Mouse (Mus musculus) liver, postnatal 0 days (tissue): ENCODE data around the gene Gabbr2. TPM values are rescaled to one million over a fixed set of nuclear protein-coding genes. Genes with fewer than 3 reads are reported as not detected.

ENCODE experiments used
- ATAC-seq: fragments of 200-750 bp; cut with Nextera tagmentation; 2 replicates; pipeline ENCODE4 v1.8.0; 2017; ENCODE audit warnings: mild to moderate bottlenecking, moderate library complexity
- DNase-seq: peaks from one replicate; pipeline ENCODE4 v3.0.0-alpha.2; 2016
- H3K27ac ChIP-seq: fragments of 300-500 bp; sonication (generic); 2 replicates; pipeline ENCODE4 v1.5.1; 2014; ENCODE audit warnings: antibody characterized with exemption, moderate library complexity, mild to moderate bottlenecking, low read depth
- H3K27me3 ChIP-seq: fragments of 300-500 bp; sonication (generic); 2 replicates; pipeline ENCODE4 v1.6.1; 2014; ENCODE audit warnings: low read length, control low read depth, mixed read lengths; ENCODE audit not compliant: insufficient read depth
- H3K36me3 ChIP-seq: fragments of 300-500 bp; sonication (generic); replicated peaks from 2 replicates; pipeline ENCODE4 v1.6.1; 2014; ENCODE audit warnings: mild to moderate bottlenecking, control low read depth, low read length, moderate library complexity, mixed read lengths; ENCODE audit not compliant: insufficient read depth
- H3K4me1 ChIP-seq: fragments of 300-500 bp; sonication (generic); 2 replicates; pipeline ENCODE4 v1.6.1; 2014; ENCODE audit warnings: antibody characterized with exemption, mild to moderate bottlenecking, control low read depth; ENCODE audit not compliant: insufficient read depth
- H3K4me2 ChIP-seq: fragments of 300-500 bp; sonication (generic); 2 replicates; pipeline ENCODE4 v1.6.1; 2014; ENCODE audit warnings: low read depth, mild to moderate bottlenecking, low read length, moderate library complexity, mixed read lengths
- H3K4me3 ChIP-seq: fragments of 300-500 bp; sonication (generic); 2 replicates; pipeline ENCODE4 v1.5.1; 2014; ENCODE audit warnings: low read depth, low read length
- H3K9ac ChIP-seq: fragments of 300-500 bp; sonication (generic); replicated peaks from 2 replicates; pipeline ENCODE4 v1.6.1; 2014; ENCODE audit warnings: mild to moderate bottlenecking, moderate library complexity
- H3K9me3 ChIP-seq: fragments of 300-500 bp; sonication (generic); 2 replicates; pipeline ENCODE4 v1.6.1; 2016; ENCODE audit warnings: mild to moderate bottlenecking, control low read depth, low read length, mixed read lengths
- CTCF ChIP-seq: sonication (generic); IDR thresholded peaks from 2 replicates; pipeline ENCODE4 v1.5.1; 2016; ENCODE audit warnings: antibody characterized with exemption, low read depth
- EP300 ChIP-seq: IDR thresholded peaks from 2 replicates; pipeline ENCODE4 v1.6.1; 2016; ENCODE audit warnings: antibody characterized with exemption, low read depth, mild to moderate bottlenecking
- WGBS: fragments of 180-500 bp; shearing (Covaris S2); extraction: QIAGEN DNeasy Blood & Tissue Kit; methylation state at CpG from one replicate; pipeline ENCODE4 v1.1.7; 2014; ENCODE audit not compliant: insufficient replicate concordance; 5-methylcytosine and 5-hydroxymethylcytosine counted together
- polyA plus RNA-seq: library from polyadenylated mRNA; unstranded; fragments of >200 nt; fragmentation: Nextera tagmentation; extraction: Ambion mirVana; gene quantifications from 2 replicates; pipeline ENCODE4 v1.2.1, GENCODE M21; 2015

Gabbr2 gene
- polyA plus RNA-seq, 1 experiment from 2014 or later = 0.20 TPM

- 0 out of 2 replicates have a peak overlapping the region, but pooled peaks have one; percentile 12 for H3K27ac ChIP-seq
- H3K4me3 ChIP-seq = peak overlapping the region; percentile 4; the same call in 1 of the 2 replicates
- 50% methylated on average over 9 of the region's 9 CpGs for WGBS
- no peaks in the 10 kb centered on the region for H3K9me3 ChIP-seq
- ATAC-seq (peak; percentile 37), DNase-seq (peak; percentile 57)
- H3K36me3 ChIP-seq = no peaks in the 10 kb centered on the region
- no peak overlapping the region for H3K9ac ChIP-seq
- no peaks in the 10 kb centered on the region for H3K27me3 ChIP-seq
- TF ChIP-seq CTCF = no peak
- no peak for TF ChIP-seq EP300
- peak overlapping the region; percentile 42; the same call in 1 of the 2 replicates for H3K4me2 ChIP-seq
- 0 out of 2 replicates have a peak, but pooled peaks cover 2% of the 10 kb centered on the region for H3K4me1 ChIP-seq
These were observed 377.0 kb downstream of the Gabbr2 start for GRCm38 (mm10) chr4:46614641-46615040.

GRCm38 (mm10) chr4:46613618-46614017 is 378.1 kb downstream of the Gabbr2 start:
- H3K9me3 ChIP-seq = no peaks in the 10 kb centered on the region
- WGBS = 27% methylated on average over 12 of the region's 12 CpGs
- H3K27ac ChIP-seq = no peak overlapping the region
- no peaks in the 10 kb centered on the region for H3K27me3 ChIP-seq
- H3K36me3 ChIP-seq = no peaks in the 10 kb centered on the region
- 0 out of 2 replicates have a peak, but pooled peaks cover 2% of the 10 kb centered on the region for H3K4me1 ChIP-seq
- H3K4me2 ChIP-seq = peak overlapping the region; percentile 32; the same call in 1 of the 2 replicates
- no peak overlapping the region for H3K4me3 ChIP-seq
- no peak for ATAC-seq
- no peak overlapping the region for H3K9ac ChIP-seq
- TF ChIP-seq EP300 = no peak
- TF ChIP-seq CTCF = no peak
- no peak for DNase-seq

Other genes starting within 250 kb of the Gabbr2 start
- gene Anks6, start 65.6 kb upstream of the Gabbr2 start, polyA plus RNA-seq = 0.07 and 0.14 TPM in 2 replicates
- gene Galnt12, start 100.0 kb upstream of the Gabbr2 start, polyA plus RNA-seq = 0.63 and 0.69 TPM in 2 replicates
- gene Col15a1, start 216.3 kb upstream of the Gabbr2 start, polyA plus RNA-seq = 0.28 and 0.50 TPM in 2 replicates